Mouse (Mus musculus): ENCODE results near the gene Wtap. TPM values are rescaled to one million over a fixed set of nuclear protein-coding genes. Genes with fewer than 3 reads are reported as not detected.
"Not testable (repeated sequence)": the region's sequence is repeated elsewhere in the genome, so short reads cannot be mapped to it uniquely, and the experiment has no call there.

The Wtap gene
- polyA plus RNA-seq, 1 experiment from 2014 or later, result 121 TPM

DNA sequence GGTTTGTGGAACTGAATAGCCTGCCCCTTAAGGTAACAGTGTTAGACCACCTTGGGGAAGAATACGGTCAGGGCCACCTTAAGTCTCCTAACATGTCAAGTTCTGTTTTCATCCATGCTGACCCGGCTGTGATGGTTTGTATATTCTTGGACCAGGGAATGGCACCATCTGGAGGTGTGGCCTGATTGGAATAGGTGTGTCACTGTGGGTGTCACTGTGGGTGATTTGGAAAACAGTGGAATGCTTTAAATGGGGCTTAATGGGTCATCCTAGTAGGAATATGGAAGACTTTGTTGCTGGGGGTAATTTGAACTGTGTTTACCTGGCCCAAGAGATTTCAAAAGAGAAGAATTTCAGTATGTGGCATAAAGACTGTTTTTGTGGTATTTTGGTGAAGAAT lies 10.5 kb upstream of the Wtap start:
- H3K27ac ChIP-seq (ENCODE audit: low read depth); H3K9me3 ChIP-seq (ENCODE audit: control insufficient read depth, low read length); H3K9ac ChIP-seq (ENCODE audit: low read length); H3K4me2 ChIP-seq (ENCODE audit: low read length); H3K36me3 ChIP-seq (ENCODE audit: control insufficient read depth, insufficient read depth, low read length); DNase-seq (ENCODE audit: low spot score); ATAC-seq (replicated peaks; ENCODE audit: low FRiP score, low TSS enrichment, low read depth); H3K4me3 ChIP-seq (ENCODE audit: low read depth, low read length); H3K27me3 ChIP-seq (replicated peaks; ENCODE audit: control insufficient read depth, insufficient read depth, low read length): not testable (repeated sequence)
- peaks cover 10% of the 10 kb centered on the region for H3K4me1 ChIP-seq (replicated peaks; ENCODE audit: control insufficient read depth, insufficient read depth, low read length)
- WGBS, result 71% methylated on average over 2 of the region's 2 CpGs

DNA sequence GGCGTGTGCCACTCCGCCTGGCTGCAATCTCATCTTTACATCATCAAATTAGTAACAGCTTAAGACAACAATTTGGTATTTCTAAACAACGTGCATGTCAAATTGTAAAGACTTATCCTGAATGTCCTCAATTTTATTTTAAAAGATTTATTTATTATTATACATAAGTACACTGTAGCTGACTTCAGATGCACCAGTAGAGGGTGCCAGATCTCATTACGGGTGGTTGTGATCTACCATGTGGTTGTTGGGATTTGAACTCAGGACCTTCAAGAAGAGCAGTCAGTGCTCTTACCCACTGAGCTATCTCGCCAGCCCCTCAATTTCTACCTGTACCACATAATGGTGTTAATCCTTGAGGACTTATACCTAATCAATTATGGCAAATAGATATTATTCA lies 8.3 kb upstream of the Wtap start:
- not testable (repeated sequence) for H3K27me3 ChIP-seq (replicated peaks; ENCODE audit: control insufficient read depth, insufficient read depth, low read length); H3K9ac ChIP-seq (ENCODE audit: low read length); H3K36me3 ChIP-seq (ENCODE audit: control insufficient read depth, insufficient read depth, low read length); H3K4me1 ChIP-seq (replicated peaks; ENCODE audit: control insufficient read depth, insufficient read depth, low read length); DNase-seq (ENCODE audit: low spot score); ATAC-seq (replicated peaks; ENCODE audit: low FRiP score, low TSS enrichment, low read depth); H3K4me2 ChIP-seq (ENCODE audit: low read length); H3K9me3 ChIP-seq (ENCODE audit: control insufficient read depth, low read length); H3K27ac ChIP-seq (ENCODE audit: low read depth); H3K4me3 ChIP-seq (ENCODE audit: low read depth, low read length)
- WGBS, result 90% methylated on average over 5 of the region's 5 CpGs

DNA sequence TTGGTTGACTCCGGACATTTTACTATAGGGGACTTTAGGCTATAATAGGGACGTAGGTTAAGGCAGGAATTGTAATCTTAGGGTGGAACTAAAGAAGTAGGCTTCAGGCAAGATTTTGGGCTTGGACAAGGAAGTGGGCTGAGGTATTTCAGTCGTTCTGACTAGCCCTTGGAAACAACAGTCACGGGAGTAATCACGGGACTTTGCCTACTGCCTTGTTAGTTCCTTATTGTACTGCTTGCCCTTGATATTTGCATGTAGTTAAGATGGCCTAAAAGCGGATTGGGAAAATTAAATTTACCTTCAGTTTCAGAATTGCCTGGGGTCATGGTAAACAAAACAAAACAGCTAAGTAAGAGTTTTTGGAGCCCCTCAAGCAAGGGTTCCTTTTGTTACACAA lies 5.1 kb upstream of the Wtap start:
- DNase-seq (ENCODE audit: low spot score) (no peak), ATAC-seq (replicated peaks; ENCODE audit: low FRiP score, low TSS enrichment, low read depth) (no peak)
- Histone ChIP-seq H3K4me3 (ENCODE audit: low read depth, low read length) (no peak overlapping the region), H3K27me3 (replicated peaks; ENCODE audit: control insufficient read depth, insufficient read depth, low read length) (no peaks in the 10 kb centered on the region), H3K36me3 (ENCODE audit: control insufficient read depth, insufficient read depth, low read length) (no peaks in the 10 kb centered on the region), H3K4me2 (ENCODE audit: low read length) (no peak overlapping the region), H3K4me1 (replicated peaks; ENCODE audit: control insufficient read depth, insufficient read depth, low read length) (no peaks in the 10 kb centered on the region), H3K9me3 (ENCODE audit: control insufficient read depth, low read length) (no peaks in the 10 kb centered on the region), H3K9ac (ENCODE audit: low read length) (no peak overlapping the region), H3K27ac (ENCODE audit: low read depth) (no peak overlapping the region)
- 81% methylated on average over 6 of the region's 6 CpGs for WGBS

DNA sequence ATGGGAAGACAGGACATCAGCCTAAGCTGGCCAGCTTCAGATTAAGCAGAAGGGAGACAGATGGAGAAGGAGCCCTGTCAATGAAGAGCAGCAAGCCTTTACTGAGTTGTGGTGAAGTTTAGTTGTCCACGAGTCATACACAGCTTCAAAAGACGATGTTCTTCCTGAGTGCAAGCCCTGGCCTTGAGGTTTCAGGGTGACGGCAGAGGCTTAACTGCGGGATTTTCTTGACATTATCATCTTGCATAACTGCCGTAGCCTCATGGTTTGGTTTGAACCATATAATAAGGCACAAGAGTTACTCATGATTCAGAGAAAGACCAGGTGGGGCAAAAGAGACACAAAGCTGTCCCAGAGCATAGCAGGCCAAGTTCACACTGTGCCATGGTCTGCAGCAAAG lies 3.9 kb upstream of the Wtap start:
- Histone ChIP-seq H3K27me3 (replicated peaks; ENCODE audit: control insufficient read depth, insufficient read depth, low read length) (no peaks in the 10 kb centered on the region), H3K9me3 (ENCODE audit: control insufficient read depth, low read length) (no peaks in the 10 kb centered on the region), H3K4me3 (ENCODE audit: low read depth, low read length) (no peak overlapping the region), H3K4me2 (ENCODE audit: low read length) (no peak overlapping the region), H3K9ac (ENCODE audit: low read length) (no peak overlapping the region), H3K36me3 (ENCODE audit: control insufficient read depth, insufficient read depth, low read length) (no peaks in the 10 kb centered on the region), H3K4me1 (replicated peaks; ENCODE audit: control insufficient read depth, insufficient read depth, low read length) (0 out of 2 replicates have a peak, but pooled peaks cover 3% of the 10 kb centered on the region), H3K27ac (ENCODE audit: low read depth) (no peak overlapping the region)
- ATAC-seq (replicated peaks; ENCODE audit: low FRiP score, low TSS enrichment, low read depth) (no peak), DNase-seq (ENCODE audit: low spot score) (no peak)
- 90% methylated on average over 5 of the region's 5 CpGs for WGBS

DNA sequence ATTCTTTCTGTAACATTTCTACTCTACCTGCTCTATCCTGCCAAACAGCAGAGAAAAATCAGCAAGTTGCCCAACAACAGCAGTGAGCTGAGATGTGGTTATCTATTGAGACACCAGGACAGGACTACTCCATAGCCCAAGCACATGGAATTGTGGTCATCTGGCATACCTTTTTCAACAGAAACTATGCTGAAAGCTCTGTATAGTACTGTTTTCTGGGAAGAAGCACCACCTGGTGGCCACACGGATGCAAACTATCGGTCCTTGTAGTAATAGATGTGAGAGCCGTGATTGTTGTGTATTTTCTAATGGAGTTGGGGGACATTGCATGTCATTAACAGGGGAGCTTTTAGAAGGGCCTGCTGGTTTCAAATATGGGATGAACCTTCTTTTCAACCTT lies 2.4 kb upstream of the Wtap start:
- WGBS, result 26% methylated on average over 3 of the region's 3 CpGs
- DNase-seq (ENCODE audit: low spot score) (peak; percentile 62), ATAC-seq (replicated peaks; ENCODE audit: low FRiP score, low TSS enrichment, low read depth) (no peak)
- no peaks in the 10 kb centered on the region for H3K36me3 ChIP-seq (ENCODE audit: control insufficient read depth, insufficient read depth, low read length)
- H3K9me3 ChIP-seq (ENCODE audit: control insufficient read depth, low read length), result no peaks in the 10 kb centered on the region
- 0 out of 2 replicates have a peak, but pooled peaks cover 3% of the 10 kb centered on the region for H3K4me1 ChIP-seq (replicated peaks; ENCODE audit: control insufficient read depth, insufficient read depth, low read length)
- H3K27ac ChIP-seq (ENCODE audit: low read depth), result no peak overlapping the region
- no peak overlapping the region for H3K9ac ChIP-seq (ENCODE audit: low read length)
- H3K27me3 ChIP-seq (replicated peaks; ENCODE audit: control insufficient read depth, insufficient read depth, low read length), result no peaks in the 10 kb centered on the region
- no peak overlapping the region for H3K4me3 ChIP-seq (ENCODE audit: low read depth, low read length)
- H3K4me2 ChIP-seq (ENCODE audit: low read length), result no peak overlapping the region

DNA sequence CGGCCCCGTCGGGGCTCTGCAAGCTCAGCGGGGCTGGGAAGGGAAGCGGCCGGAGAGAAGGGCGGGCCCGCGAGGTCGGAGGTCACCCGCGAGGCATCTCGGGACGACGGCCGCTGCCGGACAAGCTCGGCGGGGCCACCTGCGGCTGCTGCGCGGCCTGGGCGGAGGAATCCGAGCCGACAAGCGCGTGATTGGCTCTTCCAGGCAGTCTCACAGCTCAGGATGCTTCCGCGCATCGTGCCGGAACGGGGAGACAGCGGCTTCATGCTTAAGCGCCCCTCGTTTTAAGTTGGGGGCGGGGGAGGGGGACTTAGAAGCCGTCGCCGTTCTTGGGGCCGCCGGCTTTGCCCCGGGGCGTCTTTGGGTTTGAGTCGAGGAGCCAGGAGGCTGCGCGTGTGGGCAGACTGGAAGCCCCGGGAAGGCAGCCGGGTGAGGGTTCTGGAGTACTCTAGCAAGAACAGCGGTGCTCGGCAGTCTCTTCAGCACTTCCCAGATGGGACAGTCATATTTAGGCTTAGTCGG lies 1.4 kb downstream of the Wtap start:
- H3K27me3 ChIP-seq (replicated peaks; ENCODE audit: control insufficient read depth, insufficient read depth, low read length), result no peaks in the 10 kb centered on the region
- peak overlapping the region; percentile 78 for H3K4me2 ChIP-seq (ENCODE audit: low read length)
- H3K4me3 ChIP-seq (ENCODE audit: low read depth, low read length), result peak overlapping the region; percentile 97
- DNase-seq (ENCODE audit: low spot score), result peak; percentile 93
- peaks cover 12% of the 10 kb centered on the region for H3K4me1 ChIP-seq (replicated peaks; ENCODE audit: control insufficient read depth, insufficient read depth, low read length)
- H3K9ac ChIP-seq (ENCODE audit: low read length), result peak overlapping the region; percentile 100
- no peaks in the 10 kb centered on the region for H3K9me3 ChIP-seq (ENCODE audit: control insufficient read depth, low read length)
- peaks cover 8% of the 10 kb centered on the region; the same call in 1 of the 2 replicates for H3K36me3 ChIP-seq (ENCODE audit: control insufficient read depth, insufficient read depth, low read length)
- peak; percentile 91 for ATAC-seq (replicated peaks; ENCODE audit: low FRiP score, low TSS enrichment, low read depth)
- under 1% methylated on average over 48 of the region's 51 CpGs for WGBS
- peak overlapping the region; percentile 100 for H3K27ac ChIP-seq (ENCODE audit: low read depth)

DNA sequence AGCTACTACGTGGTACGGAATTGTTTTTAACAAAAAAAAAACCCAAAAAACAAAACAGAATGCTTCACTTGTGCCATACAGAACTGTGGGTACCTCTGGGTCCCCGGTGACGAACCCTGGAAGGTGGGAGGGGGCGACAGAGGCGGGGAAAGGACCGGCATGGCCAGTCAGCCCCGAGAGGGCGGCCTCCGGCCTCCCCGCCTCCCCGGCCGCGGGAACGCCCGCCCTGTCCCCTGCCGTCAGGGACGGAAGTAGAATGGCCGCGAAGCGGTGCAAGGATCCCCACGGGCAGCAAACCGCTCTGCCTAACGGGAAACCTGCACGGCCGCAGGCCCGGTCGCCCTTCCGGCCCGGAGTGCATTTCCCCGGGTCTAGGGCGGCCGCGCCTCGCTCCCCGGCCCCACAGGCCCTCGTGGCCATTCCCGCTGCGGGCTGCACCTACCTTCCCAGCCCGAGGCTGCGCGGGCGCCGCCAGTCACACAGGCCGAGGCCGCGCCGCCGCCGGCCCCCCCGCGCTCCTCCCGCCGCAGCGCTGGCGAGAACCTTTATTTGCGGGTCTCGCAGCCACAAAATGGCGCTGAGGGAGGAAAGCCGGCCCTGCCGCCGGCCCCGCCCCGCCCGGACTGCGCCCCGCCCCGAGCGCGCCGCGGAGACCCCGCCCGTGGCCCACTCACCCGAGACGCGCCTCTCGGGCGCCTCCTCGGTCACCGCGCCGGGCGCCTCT lies 2.2 kb downstream of the Wtap start:
- Histone ChIP-seq H3K4me2 (ENCODE audit: low read length) (peak overlapping the region; percentile 76), H3K27ac (ENCODE audit: low read depth) (peak overlapping the region; percentile 100), H3K36me3 (ENCODE audit: control insufficient read depth, insufficient read depth, low read length) (peaks cover 8% of the 10 kb centered on the region; the same call in 1 of the 2 replicates), H3K9me3 (ENCODE audit: control insufficient read depth, low read length) (no peaks in the 10 kb centered on the region), H3K9ac (ENCODE audit: low read length) (peak overlapping the region; percentile 100), H3K4me1 (replicated peaks; ENCODE audit: control insufficient read depth, insufficient read depth, low read length) (peaks cover 12% of the 10 kb centered on the region), H3K27me3 (replicated peaks; ENCODE audit: control insufficient read depth, insufficient read depth, low read length) (no peaks in the 10 kb centered on the region), H3K4me3 (ENCODE audit: low read depth, low read length) (peak overlapping the region; percentile 97)
- ATAC-seq (replicated peaks; ENCODE audit: low FRiP score, low TSS enrichment, low read depth) (peak; percentile 95), DNase-seq (ENCODE audit: low spot score) (peak; percentile 93)
- WGBS, result under 1% methylated on average over 44 of the region's 84 CpGs

DNA sequence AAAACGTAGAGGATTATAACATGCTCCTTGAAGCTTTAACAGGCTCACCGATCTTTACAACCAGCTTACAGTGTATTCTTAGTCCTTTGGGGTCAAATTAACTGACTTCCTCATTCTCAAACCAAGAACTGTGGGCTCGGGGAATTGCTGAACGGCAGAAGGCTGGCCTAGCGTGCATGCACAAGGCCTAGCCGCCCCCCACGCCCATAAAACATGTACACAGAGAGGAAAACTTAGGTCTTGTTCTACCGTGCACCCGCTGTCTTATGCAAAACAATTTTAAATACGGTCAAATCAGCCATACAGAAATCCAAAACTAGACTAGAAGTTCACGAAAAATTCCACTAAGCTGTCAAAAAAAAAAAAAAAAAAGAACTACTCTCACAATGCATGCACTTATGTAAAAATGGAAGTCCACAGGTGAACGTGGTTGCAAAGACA lies 2.8 kb downstream of the Wtap start:
- H3K27me3 ChIP-seq (replicated peaks; ENCODE audit: control insufficient read depth, insufficient read depth, low read length), result no peaks in the 10 kb centered on the region
- peaks cover 8% of the 10 kb centered on the region; the same call in 1 of the 2 replicates for H3K36me3 ChIP-seq (ENCODE audit: control insufficient read depth, insufficient read depth, low read length)
- H3K9ac ChIP-seq (ENCODE audit: low read length), result peak overlapping the region; percentile 100
- WGBS, result 3% methylated on average over 12 of the region's 12 CpGs
- H3K4me2 ChIP-seq (ENCODE audit: low read length), result peak overlapping the region; percentile 76
- no peaks in the 10 kb centered on the region for H3K9me3 ChIP-seq (ENCODE audit: control insufficient read depth, low read length)
- peak overlapping the region; percentile 97 for H3K4me3 ChIP-seq (ENCODE audit: low read depth, low read length)
- H3K27ac ChIP-seq (ENCODE audit: low read depth), result peak overlapping the region; percentile 100
- DNase-seq (ENCODE audit: low spot score), result peak; percentile 59
- ATAC-seq (replicated peaks; ENCODE audit: low FRiP score, low TSS enrichment, low read depth), result no peak
- H3K4me1 ChIP-seq (replicated peaks; ENCODE audit: control insufficient read depth, insufficient read depth, low read length), result peaks cover 12% of the 10 kb centered on the region

All from intestine, embryonic 14.5 days (tissue).